Mouse (Mus musculus) gastrocnemius, postnatal 36 days (tissue): ENCODE results near the gene Emg1. TPM values are rescaled to one million over a fixed set of nuclear protein-coding genes. Genes with fewer than 3 reads are reported as not detected.
"Not testable (repeated sequence)": the region's sequence is repeated elsewhere in the genome, so short reads cannot be mapped to it uniquely, and the experiment has no call there.

ENCODE experiments used
- DNase-seq, 2 experiments: peaks; one replicate each; pipeline ENCODE4 v3.0.0; 2022
- intact Hi-C: fragments of 180-260 bp; cut with DNase I; formaldehyde crosslinking; loops from one replicate; pipeline ENCODE4 v1.15.1; 2025
- total RNA-seq, 2 experiments: library from RNA; stranded (reverse); gene quantifications; 2 replicates each; pipeline ENCODE4 v1.2.3; 2021

Gene Emg1
- total RNA-seq, 2 experiments from 2014 or later, result 51.9 to 53.8 TPM

DNA sequence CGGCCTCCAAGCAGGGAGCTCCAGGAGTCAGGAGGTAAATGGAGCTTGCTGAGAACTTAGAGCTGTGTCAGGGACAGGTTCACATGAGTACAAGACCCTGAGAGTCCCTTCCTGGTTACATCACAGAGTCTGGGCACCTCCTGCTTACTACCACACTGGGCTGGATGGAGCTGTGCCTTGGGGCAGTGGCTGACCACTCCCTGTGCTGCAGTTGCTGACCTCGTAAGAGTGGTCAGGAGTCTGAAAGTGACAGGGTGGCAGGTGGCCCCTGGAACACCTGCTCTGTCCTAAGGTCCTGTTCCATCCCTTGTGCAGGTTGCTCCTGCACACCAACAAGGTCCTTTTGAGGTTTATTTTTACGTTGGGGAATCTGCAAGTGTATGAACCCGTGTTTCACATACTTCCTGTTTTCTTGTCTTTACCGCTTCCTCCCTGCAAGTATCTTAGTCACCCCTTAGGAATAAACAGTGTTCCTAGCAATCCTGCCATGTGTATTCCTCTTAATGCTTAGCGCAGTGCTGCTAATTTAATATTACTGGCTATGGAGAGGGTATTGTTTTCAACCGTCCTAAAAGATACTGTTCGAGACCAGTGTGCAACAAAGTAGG, 23.7 kb downstream of the Emg1 start:
- no peak for DNase-seq
- intact Hi-C loops, result no loop called here

DNA sequence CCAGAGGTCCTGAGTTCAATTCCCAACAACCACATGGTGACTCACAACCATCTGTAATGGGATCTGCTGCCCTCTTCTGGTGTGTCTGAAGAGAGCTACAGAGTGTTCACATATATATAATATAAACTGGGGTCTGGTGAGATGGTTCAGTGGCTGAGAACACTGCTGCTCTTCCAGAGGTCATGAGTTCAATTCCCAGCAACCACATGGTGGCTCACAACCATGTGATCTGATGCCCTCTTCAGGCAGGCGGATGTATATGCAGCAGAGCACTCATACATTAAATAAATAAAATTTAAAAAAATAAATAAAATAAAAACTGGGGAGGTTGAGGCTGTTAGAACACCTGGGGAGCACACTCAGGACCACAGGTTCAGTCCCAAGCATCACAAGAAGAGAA, 25.3 kb downstream of the Emg1 start:
- DNase-seq, intact Hi-C loops: not testable (repeated sequence)

DNA sequence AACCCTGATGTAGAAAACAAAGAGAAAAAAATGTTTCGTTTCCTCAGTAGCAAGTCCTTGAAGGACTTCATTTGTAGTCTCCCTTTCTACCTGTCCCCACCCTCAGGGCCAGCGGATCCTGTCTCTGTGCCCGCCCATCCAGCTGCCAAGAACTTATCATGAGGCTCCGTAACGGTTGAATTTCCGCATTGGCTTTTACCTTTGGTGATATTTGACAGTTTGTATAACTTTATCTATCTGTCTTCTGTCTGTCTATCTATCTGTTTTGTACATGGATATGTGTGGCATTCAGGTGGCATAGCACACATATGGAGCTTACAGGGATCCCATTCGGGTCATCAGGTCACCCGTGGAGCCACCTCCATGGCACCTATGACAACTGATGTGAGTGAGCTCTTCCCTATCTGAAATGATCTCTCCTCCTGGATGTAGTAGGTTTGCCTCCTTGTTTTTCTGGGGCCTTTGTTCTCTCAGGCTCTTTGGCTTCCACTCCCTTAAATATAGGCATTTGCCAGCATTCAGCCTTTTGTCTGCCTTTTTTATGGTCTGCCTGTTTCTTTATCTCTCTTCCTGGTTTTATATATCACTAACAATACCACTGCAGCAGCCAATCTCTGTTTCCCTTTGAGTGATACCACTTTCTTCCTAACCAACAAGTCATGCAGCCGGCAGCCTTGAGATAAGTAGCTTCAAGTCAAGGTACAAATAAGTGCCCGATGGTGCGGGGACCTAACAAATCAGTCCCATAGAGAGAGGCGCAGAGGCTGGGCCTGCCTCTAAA, 26.2 kb downstream of the Emg1 start:
- DNase-seq, result no peak
- intact Hi-C loops, result no loop called here

DNA sequence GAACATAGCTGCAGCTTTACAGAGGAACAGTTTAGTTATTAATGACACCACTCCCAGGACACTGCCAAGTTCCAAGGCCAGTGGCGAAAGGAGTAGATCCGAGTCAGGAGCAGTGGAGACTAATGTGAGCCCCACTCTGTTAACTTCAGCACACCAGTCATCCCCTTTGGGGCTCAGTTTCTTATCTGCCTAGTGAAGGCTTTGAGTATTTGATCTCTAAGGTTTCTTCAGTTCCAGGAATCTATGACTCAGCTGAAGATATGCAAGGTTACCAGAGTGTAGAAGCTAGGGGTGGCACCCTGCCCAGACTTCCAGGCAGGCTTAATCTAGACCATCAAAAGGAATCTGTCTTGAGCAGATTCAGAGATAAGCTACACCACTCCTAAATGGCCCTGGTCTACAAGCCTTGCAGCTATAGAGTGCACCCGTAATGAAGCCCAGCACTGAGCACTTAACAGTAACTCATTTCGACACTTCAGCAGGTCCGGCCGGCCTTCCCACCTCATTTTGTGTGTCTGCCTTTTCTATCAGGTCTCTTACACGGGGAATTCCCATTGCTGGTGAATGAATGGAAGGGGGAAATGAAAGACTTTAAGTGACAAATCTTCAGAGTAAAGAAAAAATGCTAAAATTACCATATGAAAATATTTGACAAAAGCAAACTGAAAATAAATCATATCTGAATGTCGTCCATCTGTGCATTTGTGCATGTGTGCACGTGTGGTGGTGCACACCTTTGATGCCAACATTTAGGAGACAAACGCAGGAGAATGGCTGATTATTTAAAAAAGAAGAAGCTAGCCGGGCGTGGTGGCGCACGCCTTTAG, 28.2 kb downstream of the Emg1 start:
- peak in 1 of 2 experiments; percentile 30 for DNase-seq
- intact Hi-C loops, result no loop called here

DNA sequence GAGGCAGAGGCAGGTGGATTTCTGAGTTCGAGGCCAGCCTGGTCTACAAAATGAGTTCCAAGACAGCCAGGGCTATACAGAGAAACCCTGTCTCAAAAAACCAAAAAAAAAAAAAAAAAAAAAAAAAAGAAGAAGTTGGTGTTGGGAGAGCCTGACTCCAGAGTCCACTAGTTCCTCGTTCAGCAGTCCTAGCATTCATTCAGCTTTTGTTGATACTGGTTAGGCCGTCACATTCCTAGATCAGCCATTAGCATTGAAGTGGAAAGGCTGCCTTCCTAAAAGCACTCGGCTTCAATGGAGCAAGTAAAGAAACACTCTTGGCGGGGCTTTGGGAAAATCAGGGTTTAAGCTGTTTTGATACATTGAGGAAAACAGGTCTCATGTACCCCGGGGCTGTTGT, 29.7 kb downstream of the Emg1 start:
- DNase-seq, intact Hi-C loops: not testable (repeated sequence)

DNA sequence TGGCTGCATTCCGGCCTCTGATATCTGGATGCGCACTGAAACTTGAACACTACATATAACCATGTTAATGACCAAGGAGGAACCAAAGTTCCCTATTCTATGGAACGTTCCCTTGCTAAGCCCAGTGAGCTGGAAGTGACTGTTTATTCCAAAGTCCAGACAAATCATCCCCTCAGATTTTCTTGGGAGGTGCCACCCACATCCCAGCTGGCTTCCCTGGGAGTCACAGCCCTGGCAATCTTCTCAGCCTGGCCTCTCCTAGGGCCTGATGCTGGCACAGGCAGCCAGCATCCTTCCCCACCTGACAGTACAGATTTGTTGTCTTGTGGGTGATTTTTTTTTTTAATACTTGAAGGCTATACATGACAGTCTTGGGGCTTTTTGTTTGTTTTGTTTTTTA, 32.5 kb downstream of the Emg1 start:
- intact Hi-C loops, result no loop called here
- no peak for DNase-seq

DNA sequence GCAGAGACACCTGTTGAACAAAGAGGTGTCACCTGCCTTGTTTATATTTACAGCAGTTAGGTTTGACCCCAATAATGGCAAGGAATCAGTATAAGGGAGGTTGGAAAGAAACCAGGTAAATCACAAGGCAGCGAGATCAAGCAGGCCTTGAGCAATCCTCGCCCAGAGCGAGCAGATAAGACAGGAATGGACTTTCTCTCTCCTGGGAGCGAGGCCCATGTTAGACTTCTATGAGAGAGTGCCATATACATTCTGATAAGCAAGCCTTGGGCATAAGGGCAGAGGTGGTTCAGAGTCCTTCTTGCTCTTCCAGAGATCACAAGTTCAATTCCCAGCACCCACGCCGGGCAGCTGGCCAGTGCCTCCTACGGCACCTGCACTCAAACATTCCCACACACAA, 33.2 kb downstream of the Emg1 start:
- DNase-seq, result no peak

DNA sequence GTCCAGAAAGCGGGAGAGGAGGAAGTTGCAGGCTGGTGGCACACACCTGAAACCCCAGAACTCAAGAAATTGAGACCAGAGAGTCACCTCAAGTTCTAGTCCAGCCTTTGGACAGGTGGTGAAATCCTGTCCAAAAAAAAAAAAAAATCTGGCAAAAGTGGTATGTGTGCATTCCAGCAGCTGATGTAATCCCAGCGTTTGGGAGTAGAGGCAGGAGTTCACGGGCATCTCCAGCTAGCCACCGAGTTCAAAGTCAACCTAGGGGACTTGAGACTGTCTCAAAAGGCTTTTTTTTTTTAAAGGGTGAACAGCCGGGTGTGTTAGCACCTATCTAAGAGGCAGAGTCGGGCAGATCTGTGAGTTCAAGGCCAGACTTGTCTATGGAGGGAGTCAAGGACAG, 35.8 kb downstream of the Emg1 start:
- no peak for DNase-seq
- intact Hi-C loops, result no loop called here

More for the DNA sequence above, 33.2 kb downstream of the Emg1 start:
- intact Hi-C loops, result no loop called here

DNA sequence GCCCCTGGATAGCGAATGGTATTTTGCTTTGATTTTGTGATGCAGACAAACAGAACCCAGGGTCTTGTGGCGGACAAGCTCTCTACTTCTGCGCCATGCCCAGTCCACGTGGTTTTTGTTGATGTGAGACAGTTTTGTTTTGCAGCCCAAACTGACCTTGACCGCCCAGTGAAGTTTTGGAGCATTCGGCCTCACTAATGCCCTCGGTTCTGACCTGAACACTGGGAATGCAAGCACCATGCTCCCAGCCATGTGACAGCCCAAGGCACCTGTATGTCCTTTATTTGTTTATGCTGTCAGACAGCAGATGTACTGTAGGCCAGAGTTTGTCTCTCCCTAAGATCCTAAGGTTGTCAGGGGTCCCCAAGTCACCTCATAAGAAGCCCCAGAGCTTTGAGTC, 37.4 kb downstream of the Emg1 start:
- intact Hi-C loops, result no loop called here
- DNase-seq, result no peak

DNA sequence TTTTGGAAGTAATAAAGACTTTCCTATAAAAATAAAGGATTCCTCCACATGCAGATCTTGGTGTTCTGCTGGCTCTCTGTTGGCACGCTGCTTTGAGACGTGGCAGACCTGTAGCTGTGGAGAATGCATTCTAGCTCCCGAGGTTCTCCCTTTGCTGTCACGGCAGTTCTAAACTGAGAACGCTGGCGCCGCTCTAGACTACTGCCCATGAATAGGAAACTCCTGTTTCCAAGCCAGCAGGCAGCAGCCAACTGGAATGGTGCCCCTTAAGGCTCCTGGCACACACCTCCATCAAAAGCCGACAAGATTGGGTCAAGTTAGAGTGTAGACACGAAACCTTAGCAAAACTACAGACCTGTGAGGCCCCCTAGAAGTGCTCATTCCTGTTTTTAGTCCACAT, 38.4 kb downstream of the Emg1 start:
- intact Hi-C loops, result no loop called here
- DNase-seq, result peak in 1 of 2 experiments; percentile 23

DNA sequence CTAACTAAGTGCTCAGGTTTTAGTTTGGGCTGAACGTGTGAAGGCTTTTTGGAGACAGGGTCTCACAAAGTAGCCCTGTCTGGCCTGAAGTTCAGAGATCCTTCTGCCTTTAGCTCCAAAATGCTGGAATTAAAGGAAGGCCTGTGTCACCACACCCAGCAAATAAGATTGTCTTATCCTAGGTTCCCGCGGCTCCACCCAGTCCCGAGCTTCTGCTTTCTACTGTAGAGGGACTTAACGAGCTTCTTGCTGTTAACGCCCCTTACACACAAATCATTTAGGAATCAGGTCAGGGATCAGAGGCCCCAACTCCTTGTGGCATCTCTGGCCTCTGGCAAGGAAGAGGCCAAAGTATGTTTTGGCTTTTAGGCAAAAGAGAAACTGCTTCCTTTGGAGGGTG, 39.9 kb downstream of the Emg1 start:
- DNase-seq, result no peak
- intact Hi-C loops, result no loop called here

DNA sequence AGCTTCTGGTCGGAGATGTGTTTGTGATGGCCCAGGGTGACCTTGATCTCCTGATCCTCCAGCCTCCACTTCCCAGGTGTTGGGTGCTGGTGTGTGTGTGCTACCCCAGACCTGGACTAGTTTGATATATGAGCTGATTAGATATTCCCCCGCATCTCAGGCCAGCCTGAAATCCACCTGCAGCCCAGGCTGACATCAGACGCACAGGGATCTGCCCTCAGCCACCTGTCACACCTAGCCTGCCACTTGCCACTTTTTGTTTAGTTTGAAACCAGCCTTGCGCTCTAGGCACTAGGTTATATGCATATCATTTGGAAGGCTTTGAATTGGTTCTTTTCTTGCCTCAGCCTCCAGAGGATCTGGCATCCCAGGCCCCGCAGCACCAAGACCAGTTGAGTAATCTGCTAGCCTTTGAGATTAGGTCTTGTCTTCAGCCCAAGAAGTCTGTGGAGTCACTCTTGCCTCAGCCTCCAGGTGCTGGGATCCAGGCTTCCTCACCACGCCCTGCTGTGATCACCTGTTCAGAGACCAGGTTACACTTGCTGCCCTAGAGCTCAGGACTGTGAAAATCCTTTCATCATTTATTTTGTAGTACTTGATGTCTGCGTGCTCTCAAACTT, 41.6 kb downstream of the Emg1 start:
- no peak for DNase-seq
- intact Hi-C loops, result no loop called here

DNA sequence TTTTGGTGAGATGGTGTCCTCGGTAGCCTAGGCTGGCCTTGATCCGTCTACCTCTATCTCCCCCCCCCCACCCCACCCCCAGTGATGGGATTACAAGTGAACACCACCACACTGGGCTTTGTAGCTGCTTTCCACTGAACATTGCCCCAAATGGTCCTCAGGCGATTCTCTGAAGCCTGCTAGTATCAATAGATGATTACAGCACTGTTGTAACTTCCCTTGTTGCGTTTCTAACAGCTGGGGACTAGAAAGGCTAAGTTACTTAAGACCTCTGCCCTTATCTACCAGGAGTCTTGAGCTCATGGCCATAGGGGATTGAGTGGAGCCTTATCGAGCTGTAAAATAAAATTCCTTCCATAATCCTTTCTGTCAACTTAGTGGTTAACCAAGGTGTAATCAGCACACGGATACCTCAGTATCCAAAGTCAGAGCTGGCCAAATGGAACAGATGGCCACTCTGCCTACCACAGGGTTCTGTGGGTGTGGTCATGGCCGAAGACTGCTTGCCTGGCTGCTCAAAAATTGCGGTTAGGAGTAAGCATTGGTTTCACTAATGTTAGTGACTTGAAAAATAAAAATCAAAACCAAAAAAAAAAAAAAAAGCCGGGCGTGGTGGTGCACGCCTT, 42.6 kb downstream of the Emg1 start:
- intact Hi-C loops, result no loop called here
- no peak for DNase-seq

DNA sequence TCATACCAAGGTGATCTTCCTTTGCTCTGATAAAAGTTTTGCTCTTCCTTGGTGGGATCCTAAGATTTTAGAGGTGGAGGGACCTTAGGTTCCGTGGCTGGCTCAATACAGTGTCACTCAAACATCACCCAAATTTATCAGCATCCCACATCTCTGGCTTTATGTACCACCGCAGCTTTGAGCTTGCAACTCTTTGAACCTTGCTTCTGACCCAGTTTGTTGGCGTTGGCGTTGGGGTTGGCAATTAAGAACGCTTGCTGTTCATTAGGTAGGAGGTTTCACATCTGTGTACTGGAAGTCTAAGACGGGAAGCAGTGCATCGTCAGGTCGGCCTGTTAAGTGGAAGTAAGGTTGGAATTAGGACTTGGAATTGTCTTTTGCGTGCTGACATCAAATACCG, 47.0 kb downstream of the Emg1 start:
- intact Hi-C loops, result no loop called here

DNA sequence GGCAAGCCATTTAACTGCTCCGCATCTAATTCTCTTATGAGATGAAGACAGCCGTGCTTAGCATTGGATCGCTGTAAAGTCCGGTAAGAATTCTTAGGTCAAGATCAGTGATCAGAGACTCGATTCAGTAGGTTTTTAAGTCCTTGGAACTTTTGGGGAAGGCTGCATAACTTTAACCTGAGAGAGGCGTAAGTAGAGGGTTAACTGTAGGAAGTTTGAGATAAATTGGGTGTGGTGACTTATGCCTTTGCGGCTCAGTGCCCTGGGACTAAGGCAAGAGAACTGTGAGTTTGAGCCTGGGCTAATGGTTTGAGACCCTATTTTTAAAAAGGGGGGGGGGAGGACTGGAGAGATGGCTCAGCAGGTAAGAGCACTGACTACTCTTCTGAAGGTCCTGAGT, 47.7 kb downstream of the Emg1 start:
- intact Hi-C loops, result loop anchor here (5.0 kb wide), 1 partner anchor 93 kb away; the partner anchor contains the start of genes Atn1 and Gm45234
- DNase-seq, result no peak

More for the DNA sequence above, 47.0 kb downstream of the Emg1 start:
- no peak for DNase-seq

DNA sequence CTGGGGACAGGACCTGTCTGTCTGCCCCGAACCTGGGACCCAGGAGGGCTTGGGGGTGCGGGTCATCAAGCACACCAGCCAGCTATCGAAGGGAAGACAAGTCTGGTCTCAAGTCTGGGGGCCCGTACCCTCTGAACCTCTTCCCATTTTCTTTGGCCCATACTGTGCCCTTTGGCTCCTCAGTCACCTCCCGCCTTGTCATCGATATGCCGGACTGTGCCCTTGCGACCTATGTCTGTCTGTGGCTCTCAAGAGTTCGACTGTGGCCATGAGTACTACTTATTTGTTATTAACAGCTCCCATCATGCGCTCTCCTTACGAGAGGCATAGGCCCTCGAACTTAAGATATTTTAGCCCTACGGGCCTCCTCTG, 48.6 kb downstream of the Emg1 start:
- intact Hi-C loops, result loop anchor here (2.0 to 5.0 kb wide), 2 partner anchors 77 to 94 kb away; partner anchors contain the start of genes Atn1, Gm45234 and Grcc10
- no peak for DNase-seq

DNA sequence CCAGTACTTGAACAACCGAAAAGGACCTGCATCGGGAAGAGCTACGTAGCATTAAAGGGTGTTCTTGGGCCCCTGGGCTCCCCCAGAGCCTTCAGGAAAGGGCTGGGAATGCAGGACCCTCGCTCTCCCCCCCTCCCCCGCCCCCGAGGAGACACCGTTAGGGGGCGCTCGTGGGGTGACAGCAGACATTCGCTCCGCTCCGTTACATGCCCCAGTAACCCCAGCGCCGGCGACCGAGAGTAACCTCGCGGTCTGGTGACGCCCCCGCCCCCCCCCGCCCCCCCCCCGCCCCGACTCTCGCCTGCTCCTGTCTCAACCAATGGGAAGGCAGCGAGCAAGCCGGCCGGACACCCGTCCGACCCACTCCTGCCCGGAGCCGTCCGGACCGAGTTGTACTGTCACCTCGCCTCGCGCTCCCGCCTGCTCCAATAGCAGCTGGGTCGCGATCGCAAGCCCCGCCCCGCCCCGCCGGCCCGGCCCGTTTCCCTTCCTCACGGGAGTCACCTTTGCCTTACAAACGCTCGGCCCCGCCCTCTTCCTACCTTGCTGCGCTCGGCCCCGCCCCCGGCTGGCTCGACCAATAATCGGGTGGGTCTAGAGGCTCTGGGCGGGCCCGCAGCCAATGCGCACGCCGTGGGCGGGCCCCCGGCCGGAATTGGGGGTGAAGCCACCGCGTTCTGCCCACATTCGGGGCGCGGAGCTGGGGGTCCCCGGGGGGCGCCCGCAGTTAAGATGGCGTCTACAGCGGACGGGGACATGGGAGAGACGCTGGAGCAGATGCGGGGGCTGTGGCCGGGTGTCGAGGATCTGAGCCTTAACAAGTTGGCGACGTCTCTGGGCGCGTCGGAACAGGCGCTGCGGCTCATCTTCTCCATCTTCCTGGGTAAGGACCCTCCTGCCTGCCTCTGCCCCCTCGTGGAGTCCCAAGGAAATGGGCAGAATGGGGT, 49.2 kb downstream of the Emg1 start, which contains the start of gene Lpcat3:
Gene Lpcat3, plus strand, starts transcription at position 551 of the 947 bp plus-strand sequence.
- peak; percentile 96 to 97 for DNase-seq
- intact Hi-C loops, result loop anchor here (2.0 to 5.0 kb wide), 2 partner anchors 78 to 95 kb away; partner anchors contain the start of genes Atn1, Gm45234 and Grcc10

DNA sequence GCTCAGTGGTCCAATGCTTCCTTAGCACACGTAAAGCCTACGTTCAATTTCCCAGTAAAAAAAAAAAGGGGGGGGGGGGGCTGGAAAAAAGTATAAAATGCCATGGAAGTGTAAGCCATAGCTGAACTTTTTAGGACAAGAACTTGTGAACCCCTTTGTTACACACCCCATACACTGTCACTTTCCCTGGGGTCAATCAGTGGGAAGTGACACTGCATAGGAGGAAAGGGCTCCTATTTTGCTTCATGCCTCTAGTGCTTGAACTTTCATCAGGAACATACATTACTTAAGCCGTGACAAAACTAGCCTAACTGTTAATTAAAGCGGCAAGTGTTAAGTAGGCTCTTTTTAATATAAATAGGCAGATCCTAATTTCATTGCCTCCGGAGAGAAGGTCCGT, 50.0 kb downstream of the Emg1 start:
- no peak for DNase-seq

More for the DNA sequence above, 50.0 kb downstream of the Emg1 start:
- intact Hi-C loops, result loop anchor here (2.0 to 5.0 kb wide), 3 partner anchors 39 to 95 kb away; partner anchors contain the start of genes Atn1, Gm45234 and Grcc10
